Mouse (Mus musculus) embryo, embryonic 10.5 days (tissue): ENCODE data around the gene Gtf2h3.

Experiments
- DNase-seq: peaks from one replicate; pipeline ENCODE4 v3.0.0-alpha.2; 2015; ENCODE audit warnings: low spot score

Gene Gtf2h3

GRCm38 (mm10) chr5:124637300-124637699 is 58.4 kb downstream of the Gtf2h3 start:
- DNase-seq, result no peak

GRCm38 (mm10) chr5:124637836-124638235 is 58.9 kb downstream of the Gtf2h3 start:
- DNase-seq, result no peak
